Mouse (Mus musculus): ENCODE measurements at regions not wholly inside any gene's neighbourhood (a gene's known extent, or its start where the extent isn't known, plus 50 kb on each side); places are given as distances from the start of the nearest gene placed in this dataset.

- no peak for TF ChIP-seq CTCF (IDR thresholded peaks at IDR 0.05; ENCODE audit: low read depth)
- no peak for TF ChIP-seq EP300 (optimal IDR thresholded peaks at IDR 0.05)
Observed at GRCm38 (mm10) chr8:53881551-53881950, 195.9 kb upstream of the Vegfc start.
